Mouse (Mus musculus): Measurements from ENCODE around the gene Ubr1. TPM values are rescaled to one million over a fixed set of nuclear protein-coding genes. Genes with fewer than 3 reads are reported as not detected.
A peak's percentile ranks its signal among the peaks of the same experiment; 100 is the strongest.

The Ubr1 gene
- polyA plus RNA-seq, 1 experiment from 2014 or later, result 17.9 TPM

GRCm38 (mm10) chr2:120866561-120866960 lies 104.0 kb downstream of the Ubr1 start:
- DNase-seq (ENCODE audit: low spot score) (peak; percentile 59), ATAC-seq (replicated peaks; ENCODE audit: insufficient number of reproducible peaks, low FRiP score, low TSS enrichment, low read depth) (no peak)
- Histone ChIP-seq H3K4me1 (ENCODE audit: control insufficient read depth, insufficient read depth, low read length) (no peaks in the 10 kb centered on the region), H3K27me3 (ENCODE audit: control insufficient read depth, insufficient read depth, low read length) (no peaks in the 10 kb centered on the region), H3K36me3 (replicated peaks; ENCODE audit: control insufficient read depth, insufficient read depth, low read depth, low read length) (no peaks in the 10 kb centered on the region), H3K4me3 (ENCODE audit: low read depth, low read length) (no peak overlapping the region), H3K27ac (replicated peaks; ENCODE audit: low read depth, low read length) (no peak overlapping the region), H3K4me2 (ENCODE audit: low read depth, low read length) (no peak overlapping the region), H3K9ac (replicated peaks; ENCODE audit: low read length) (no peak overlapping the region), H3K9me3 (replicated peaks; ENCODE audit: control insufficient read depth, low read length) (no peaks in the 10 kb centered on the region)
- WGBS, result 19% methylated on average over 1 of the region's 1 CpGs

- H3K27me3 ChIP-seq (ENCODE audit: control insufficient read depth, insufficient read depth, low read length), result no peaks in the 10 kb centered on the region
- no peak overlapping the region for H3K4me2 ChIP-seq (ENCODE audit: low read depth, low read length)
- DNase-seq (ENCODE audit: low spot score) (no peak), ATAC-seq (replicated peaks; ENCODE audit: insufficient number of reproducible peaks, low FRiP score, low TSS enrichment, low read depth) (no peak)
- H3K4me1 ChIP-seq (ENCODE audit: control insufficient read depth, insufficient read depth, low read length), result no peaks in the 10 kb centered on the region
- no peak overlapping the region for H3K4me3 ChIP-seq (ENCODE audit: low read depth, low read length)
- no peak overlapping the region for H3K27ac ChIP-seq (replicated peaks; ENCODE audit: low read depth, low read length)
- H3K9ac ChIP-seq (replicated peaks; ENCODE audit: low read length), result no peak overlapping the region
- 93% methylated on average over 1 of the region's 1 CpGs for WGBS
- H3K9me3 ChIP-seq (replicated peaks; ENCODE audit: control insufficient read depth, low read length), result no peaks in the 10 kb centered on the region
- no peaks in the 10 kb centered on the region for H3K36me3 ChIP-seq (replicated peaks; ENCODE audit: control insufficient read depth, insufficient read depth, low read depth, low read length)
Observed at GRCm38 (mm10) chr2:120863389-120863788, 107.1 kb downstream of the Ubr1 start.

- no peak for ATAC-seq (replicated peaks; ENCODE audit: insufficient number of reproducible peaks, low FRiP score, low TSS enrichment, low read depth)
- Histone ChIP-seq H3K27ac (replicated peaks; ENCODE audit: low read depth, low read length) (no peak overlapping the region), H3K4me1 (ENCODE audit: control insufficient read depth, insufficient read depth, low read length) (no peaks in the 10 kb centered on the region), H3K4me2 (ENCODE audit: low read depth, low read length) (no peak overlapping the region), H3K4me3 (ENCODE audit: low read depth, low read length) (no peak overlapping the region), H3K36me3 (replicated peaks; ENCODE audit: control insufficient read depth, insufficient read depth, low read depth, low read length) (no peaks in the 10 kb centered on the region), H3K9me3 (replicated peaks; ENCODE audit: control insufficient read depth, low read length) (no peaks in the 10 kb centered on the region), H3K27me3 (ENCODE audit: control insufficient read depth, insufficient read depth, low read length) (no peaks in the 10 kb centered on the region), H3K9ac (replicated peaks; ENCODE audit: low read length) (no peak overlapping the region)
- 83% methylated on average over 1 of the region's 1 CpGs for WGBS
- DNase-seq (ENCODE audit: low spot score), result no peak
Observed at GRCm38 (mm10) chr2:120860699-120861098, 109.8 kb downstream of the Ubr1 start.

- no peak for DNase-seq (ENCODE audit: low spot score)
- H3K4me3 ChIP-seq (ENCODE audit: low read depth, low read length), result no peak overlapping the region
- no peak overlapping the region for H3K27ac ChIP-seq (replicated peaks; ENCODE audit: low read depth, low read length)
- no peaks in the 10 kb centered on the region for H3K9me3 ChIP-seq (replicated peaks; ENCODE audit: control insufficient read depth, low read length)
- no peak overlapping the region for H3K9ac ChIP-seq (replicated peaks; ENCODE audit: low read length)
- H3K4me1 ChIP-seq (ENCODE audit: control insufficient read depth, insufficient read depth, low read length), result no peaks in the 10 kb centered on the region
- no peak for ATAC-seq (replicated peaks; ENCODE audit: insufficient number of reproducible peaks, low FRiP score, low TSS enrichment, low read depth)
- no peaks in the 10 kb centered on the region for H3K27me3 ChIP-seq (ENCODE audit: control insufficient read depth, insufficient read depth, low read length)
- 86% methylated on average over 3 of the region's 3 CpGs for WGBS
- H3K4me2 ChIP-seq (ENCODE audit: low read depth, low read length), result no peak overlapping the region
- no peaks in the 10 kb centered on the region for H3K36me3 ChIP-seq (replicated peaks; ENCODE audit: control insufficient read depth, insufficient read depth, low read depth, low read length)
Observed at GRCm38 (mm10) chr2:120858131-120858530, 112.4 kb downstream of the Ubr1 start.

- H3K9me3 ChIP-seq (replicated peaks; ENCODE audit: control insufficient read depth, low read length), result no peaks in the 10 kb centered on the region
- 63% methylated on average over 3 of the region's 3 CpGs for WGBS
- no peak overlapping the region for H3K4me2 ChIP-seq (ENCODE audit: low read depth, low read length)
- ATAC-seq (replicated peaks; ENCODE audit: insufficient number of reproducible peaks, low FRiP score, low TSS enrichment, low read depth) (no peak), DNase-seq (ENCODE audit: low spot score) (no peak)
- no peak overlapping the region for H3K9ac ChIP-seq (replicated peaks; ENCODE audit: low read length)
- H3K4me1 ChIP-seq (ENCODE audit: control insufficient read depth, insufficient read depth, low read length), result no peaks in the 10 kb centered on the region
- H3K27ac ChIP-seq (replicated peaks; ENCODE audit: low read depth, low read length), result no peak overlapping the region
- no peaks in the 10 kb centered on the region for H3K27me3 ChIP-seq (ENCODE audit: control insufficient read depth, insufficient read depth, low read length)
- H3K36me3 ChIP-seq (replicated peaks; ENCODE audit: control insufficient read depth, insufficient read depth, low read depth, low read length), result no peaks in the 10 kb centered on the region
- H3K4me3 ChIP-seq (ENCODE audit: low read depth, low read length), result no peak overlapping the region
Observed at GRCm38 (mm10) chr2:120853151-120853550, 117.4 kb downstream of the Ubr1 start.

- 53% methylated on average over 1 of the region's 1 CpGs for WGBS
- Histone ChIP-seq H3K9ac (replicated peaks; ENCODE audit: low read length) (no peak overlapping the region), H3K27ac (replicated peaks; ENCODE audit: low read depth, low read length) (no peak overlapping the region), H3K27me3 (ENCODE audit: control insufficient read depth, insufficient read depth, low read length) (no peaks in the 10 kb centered on the region), H3K9me3 (replicated peaks; ENCODE audit: control insufficient read depth, low read length) (no peaks in the 10 kb centered on the region), H3K4me2 (ENCODE audit: low read depth, low read length) (no peak overlapping the region), H3K4me3 (ENCODE audit: low read depth, low read length) (no peak overlapping the region), H3K4me1 (ENCODE audit: control insufficient read depth, insufficient read depth, low read length) (no peaks in the 10 kb centered on the region), H3K36me3 (replicated peaks; ENCODE audit: control insufficient read depth, insufficient read depth, low read depth, low read length) (no peaks in the 10 kb centered on the region)
- DNase-seq (ENCODE audit: low spot score), result no peak
- ATAC-seq (replicated peaks; ENCODE audit: insufficient number of reproducible peaks, low FRiP score, low TSS enrichment, low read depth), result no peak
Observed at GRCm38 (mm10) chr2:120852626-120853025, 117.9 kb downstream of the Ubr1 start.

- H3K4me1 ChIP-seq (ENCODE audit: control insufficient read depth, insufficient read depth, low read length), result no peaks in the 10 kb centered on the region
- peak within 1 kb of the TSS; percentile 79 for H3K4me3 ChIP-seq (ENCODE audit: low read depth, low read length)
- no peaks in the 10 kb centered on the region for H3K36me3 ChIP-seq (replicated peaks; ENCODE audit: control insufficient read depth, insufficient read depth, low read depth, low read length)
- no peaks in the 10 kb centered on the region for H3K9me3 ChIP-seq (replicated peaks; ENCODE audit: control insufficient read depth, low read length)
- under 1% methylated on average over 39 of the region's 39 CpGs for WGBS
- peak within 1 kb of the TSS; percentile 13; the same call in 1 of the 2 replicates for H3K27ac ChIP-seq (replicated peaks; ENCODE audit: low read depth, low read length)
- H3K27me3 ChIP-seq (ENCODE audit: control insufficient read depth, insufficient read depth, low read length), result no peaks in the 10 kb centered on the region
- peak within 1 kb of the TSS; percentile 82 for H3K4me2 ChIP-seq (ENCODE audit: low read depth, low read length)
- H3K9ac ChIP-seq (replicated peaks; ENCODE audit: low read length), result peak within 1 kb of the TSS; percentile 81
- ATAC-seq (replicated peaks; ENCODE audit: insufficient number of reproducible peaks, low FRiP score, low TSS enrichment, low read depth) (peak; percentile 100), DNase-seq (ENCODE audit: low spot score) (peak; percentile 98)
Observed at GRCm38 (mm10) chr2:120850424-120851082, 120.0 kb downstream of the Ubr1 start, which contains the start of gene Ttbk2. TSS of gene Ttbk2 (minus strand) at chr2:120850604.

- peak within 1 kb of the TSS; percentile 79 for H3K4me3 ChIP-seq (ENCODE audit: low read depth, low read length)
- peak; percentile 74 for ATAC-seq (replicated peaks; ENCODE audit: insufficient number of reproducible peaks, low FRiP score, low TSS enrichment, low read depth)
- no peaks in the 10 kb centered on the region for H3K36me3 ChIP-seq (replicated peaks; ENCODE audit: control insufficient read depth, insufficient read depth, low read depth, low read length)
- peak; percentile 59 for DNase-seq (ENCODE audit: low spot score)
- peak within 1 kb of the TSS; percentile 82 for H3K4me2 ChIP-seq (ENCODE audit: low read depth, low read length)
- no peaks in the 10 kb centered on the region for H3K4me1 ChIP-seq (ENCODE audit: control insufficient read depth, insufficient read depth, low read length)
- peak within 1 kb of the TSS; percentile 13; the same call in 1 of the 2 replicates for H3K27ac ChIP-seq (replicated peaks; ENCODE audit: low read depth, low read length)
- H3K9me3 ChIP-seq (replicated peaks; ENCODE audit: control insufficient read depth, low read length), result no peaks in the 10 kb centered on the region
- WGBS, result under 1% methylated on average over 53 of the region's 71 CpGs
- peak within 1 kb of the TSS; percentile 81 for H3K9ac ChIP-seq (replicated peaks; ENCODE audit: low read length)
- H3K27me3 ChIP-seq (ENCODE audit: control insufficient read depth, insufficient read depth, low read length), result no peaks in the 10 kb centered on the region
Observed at GRCm38 (mm10) chr2:120849449-120850423, 120.8 kb downstream of the Ubr1 start, which contains the start of gene Cdan1. TSS of gene Cdan1 (minus strand) at chr2:120850128.
